Mouse (Mus musculus) adrenal gland, adult 10 weeks (tissue): ENCODE data around the gene Efs. TPM values are rescaled to one million over a fixed set of nuclear protein-coding genes. Genes with fewer than 3 reads are reported as not detected.

Experiments
- polyA plus RNA-seq: library from polyadenylated mRNA; stranded (reverse); fragments of 350-450 nt; fragmentation: Illumina TruSeq; extraction: RNeasy Lipid Tissue Mini Kit (QIAGEN cat#74804); gene quantifications from one replicate; pipeline ENCODE4 v1.2.3, GENCODE M21; 2014; ENCODE audit warnings: low read depth, low replicate concordance

The Efs gene
- not detected for polyA plus RNA-seq

DNA sequence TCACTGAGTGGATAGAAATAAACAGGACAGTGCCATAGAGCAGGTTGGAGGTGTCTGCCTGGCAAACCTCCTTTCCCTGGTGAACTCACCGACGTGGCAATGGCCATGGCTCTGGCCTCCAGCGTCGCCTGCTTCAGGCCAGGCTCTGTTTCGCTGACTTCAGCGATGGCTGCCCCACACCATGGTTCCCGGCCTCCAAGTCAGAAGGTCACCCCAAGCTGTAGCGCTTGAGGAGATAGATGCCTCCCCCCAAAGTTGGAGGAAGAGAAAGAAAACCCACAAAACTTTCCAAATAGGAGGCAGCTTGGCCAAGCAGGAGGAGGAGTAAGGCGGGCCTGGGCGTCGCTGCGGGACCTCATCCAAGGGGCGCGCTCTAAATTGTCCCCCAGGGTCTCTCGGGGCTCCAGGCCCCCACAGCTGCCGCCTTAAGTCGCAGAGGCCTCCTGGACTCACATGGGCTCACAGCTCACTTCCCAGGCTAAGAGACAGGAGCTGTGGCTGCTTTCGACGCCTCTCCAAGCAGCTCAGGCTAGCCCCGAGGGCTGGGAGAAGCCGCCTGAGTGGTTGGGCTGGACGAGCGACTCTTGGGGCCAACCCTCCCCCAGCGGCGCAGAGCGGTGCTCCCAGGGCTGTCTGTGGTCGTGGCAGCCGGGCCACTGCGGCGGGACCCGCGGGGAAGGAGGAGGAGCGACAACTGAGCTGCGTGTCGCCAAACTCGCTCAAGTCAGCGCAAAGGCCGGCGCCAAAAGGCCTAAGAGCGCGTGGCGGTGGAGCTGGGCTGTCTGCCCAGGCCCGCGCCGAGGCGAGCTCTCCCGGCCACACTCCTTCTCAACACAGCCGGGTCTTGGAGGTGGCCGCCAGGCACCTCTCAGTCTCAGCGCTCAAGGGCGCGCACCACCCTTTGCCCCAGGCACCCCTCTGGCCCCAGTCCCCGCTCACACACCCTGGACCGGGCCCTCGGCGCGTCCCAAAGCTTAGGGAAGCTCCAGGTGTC lies at the start of gene Efs:
Gene Efs (minus strand): TSS at position 778 of the 994 bp plus-strand sequence.

DNA sequence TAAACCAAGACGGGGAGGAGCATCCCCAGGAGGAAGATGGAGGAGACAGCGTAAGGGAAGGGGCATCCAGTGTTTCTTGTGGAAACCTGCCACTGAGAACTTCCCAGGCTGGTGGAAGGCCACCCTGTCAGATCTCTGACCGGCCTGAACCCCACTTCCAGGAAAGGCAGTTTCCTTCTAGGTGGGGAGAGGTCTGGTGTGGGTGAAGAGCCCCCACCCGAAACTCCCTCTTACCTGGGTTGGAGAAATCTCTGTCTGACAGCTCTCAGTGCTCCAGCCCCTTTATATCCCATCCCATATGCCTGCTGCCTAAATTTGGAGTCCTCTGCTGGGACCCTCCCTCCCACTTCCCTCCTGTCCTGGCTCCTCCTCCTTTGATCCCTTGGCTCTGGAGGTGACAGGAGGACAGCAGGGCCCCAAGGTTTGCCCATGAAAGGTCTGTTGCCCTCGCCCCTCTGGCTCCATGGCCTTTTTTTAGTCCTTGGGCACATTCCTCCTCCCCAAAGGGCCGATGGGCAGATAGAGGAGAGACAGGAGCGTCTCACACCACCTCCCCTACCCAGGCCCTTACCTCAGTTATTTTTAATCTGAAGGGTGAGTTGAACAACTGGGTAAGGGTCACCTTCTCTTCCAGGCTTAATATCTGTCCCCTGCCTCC lies 40.5 kb upstream of the Efs start, which contains the start of gene Myh6:
Gene Myh6 (minus strand): TSS at position 608 of the 658 bp plus-strand sequence.

DNA sequence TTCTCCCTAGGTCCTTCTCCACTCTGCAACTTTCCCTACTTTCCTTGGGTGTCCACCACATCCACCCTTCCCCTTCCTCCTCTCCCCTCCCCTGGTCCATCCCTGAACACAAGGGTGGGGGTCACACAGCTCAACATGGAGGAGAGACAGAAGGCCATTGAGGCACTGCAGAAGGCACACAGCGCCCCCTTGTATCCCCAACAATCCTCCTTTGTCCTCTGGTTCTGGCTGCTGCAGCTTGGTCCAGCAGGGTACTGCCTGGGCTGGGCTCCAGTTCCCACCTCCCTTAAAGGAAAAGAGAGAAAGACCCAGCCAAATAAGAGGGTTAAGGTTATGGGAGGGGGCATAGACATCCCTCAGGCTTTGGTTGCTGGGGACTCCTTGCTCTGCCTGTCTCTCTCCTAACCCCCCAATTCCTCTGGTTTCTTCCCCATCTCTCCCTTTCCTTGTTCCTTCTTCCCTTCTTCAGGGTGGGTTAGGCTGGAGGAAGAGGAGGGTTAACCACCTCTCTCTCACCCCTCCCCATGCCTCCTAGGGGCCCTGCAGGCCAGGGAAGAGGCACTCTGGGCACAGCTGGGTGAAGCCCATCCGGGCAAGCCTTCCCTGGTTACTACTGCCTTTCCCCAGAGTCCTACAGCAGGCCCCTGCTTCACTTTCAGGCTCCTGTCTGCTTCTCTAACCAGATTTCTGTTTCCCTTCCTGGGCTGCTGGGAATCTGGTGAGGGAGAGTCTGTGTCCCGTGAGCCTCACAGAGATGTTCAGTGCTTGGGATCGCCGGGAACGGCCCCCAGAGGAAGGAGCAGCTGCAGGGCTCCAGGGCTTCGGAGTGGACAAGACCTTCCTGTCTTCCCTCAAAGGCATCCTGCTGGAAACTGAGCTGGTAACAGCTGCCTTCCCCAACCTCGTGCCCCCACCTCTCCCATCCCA lies 10.2 kb upstream of the Efs start, which contains the start of gene Cmtm5:
Gene Cmtm5 (plus strand): TSS at position 358 of the 927 bp plus-strand sequence.

DNA sequence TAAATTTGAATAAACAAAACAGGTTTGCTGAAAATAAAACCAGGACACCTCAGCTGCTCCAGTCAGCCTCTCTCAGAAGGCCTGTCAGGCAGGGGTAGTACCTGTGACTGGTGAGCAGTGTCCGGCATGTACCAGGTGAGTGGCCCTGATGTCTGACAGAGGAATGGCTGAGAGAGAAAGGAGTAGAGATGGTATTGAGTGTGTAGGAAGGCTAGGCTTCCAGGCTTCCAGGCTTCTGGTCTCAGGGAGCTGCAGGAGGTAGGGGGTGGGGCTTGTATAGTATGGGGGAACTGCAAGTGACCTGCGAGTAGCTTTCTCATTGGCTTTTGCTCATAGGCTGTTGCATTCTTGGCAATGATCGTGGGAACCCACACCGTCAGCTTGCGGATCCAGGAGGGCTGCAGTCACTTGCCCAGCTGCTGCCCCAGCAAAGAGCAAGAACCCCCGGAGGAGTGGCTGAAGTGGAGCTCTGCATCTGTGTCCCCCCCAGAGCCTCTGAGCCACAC lies 6.8 kb upstream of the Efs start, which contains the start of gene Il25:
Gene Il25 (plus strand): TSS at position 51 of the 506 bp plus-strand sequence.

DNA sequence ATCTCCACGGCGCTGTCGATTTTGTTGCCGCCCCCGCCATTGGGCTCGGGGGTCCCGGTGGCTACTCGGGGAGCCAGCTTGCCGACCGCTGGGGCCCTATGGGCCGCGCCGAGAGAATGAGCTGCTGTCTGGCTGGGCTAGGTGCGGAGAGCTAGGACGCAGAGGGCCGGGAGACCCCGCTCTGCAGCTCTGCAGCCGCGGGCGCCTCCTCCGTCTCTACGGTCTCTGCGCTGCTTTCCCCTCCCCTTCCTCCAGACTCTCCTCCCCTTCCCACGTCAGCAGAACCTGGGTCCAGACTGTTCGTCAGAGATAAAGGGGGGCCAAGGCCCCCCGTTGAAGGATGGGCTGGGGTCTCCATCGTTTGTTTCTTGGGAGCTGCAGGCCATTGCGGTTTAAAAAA lies 13.0 kb downstream of the Efs start, which contains the start of gene Slc22a17:
Gene Slc22a17 (minus strand): TSS at position 247 of the 400 bp plus-strand sequence.

DNA sequence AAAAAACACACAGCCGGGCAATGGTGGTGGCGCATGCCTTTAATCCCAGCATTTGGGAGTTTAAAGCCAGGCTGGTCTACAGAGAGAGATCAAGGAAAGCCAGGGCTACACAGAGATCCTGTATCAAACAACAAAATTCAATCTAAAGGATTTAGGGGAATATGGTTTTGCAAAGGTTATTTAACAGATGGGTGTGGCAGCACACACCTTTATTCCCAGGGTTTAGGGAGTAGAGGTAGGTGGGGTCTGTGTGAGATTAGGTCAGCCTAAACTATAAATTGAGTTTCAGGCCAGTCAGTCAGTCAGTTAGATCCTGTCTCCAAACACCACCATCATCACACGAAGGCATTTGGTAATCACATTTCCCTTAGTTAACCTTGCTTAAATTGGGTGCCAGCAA lies 33.7 kb downstream of the Efs start, which contains the start of gene Pabpn1:
Gene Pabpn1 (plus strand): TSS at position 301 of the 400 bp plus-strand sequence.

DNA sequence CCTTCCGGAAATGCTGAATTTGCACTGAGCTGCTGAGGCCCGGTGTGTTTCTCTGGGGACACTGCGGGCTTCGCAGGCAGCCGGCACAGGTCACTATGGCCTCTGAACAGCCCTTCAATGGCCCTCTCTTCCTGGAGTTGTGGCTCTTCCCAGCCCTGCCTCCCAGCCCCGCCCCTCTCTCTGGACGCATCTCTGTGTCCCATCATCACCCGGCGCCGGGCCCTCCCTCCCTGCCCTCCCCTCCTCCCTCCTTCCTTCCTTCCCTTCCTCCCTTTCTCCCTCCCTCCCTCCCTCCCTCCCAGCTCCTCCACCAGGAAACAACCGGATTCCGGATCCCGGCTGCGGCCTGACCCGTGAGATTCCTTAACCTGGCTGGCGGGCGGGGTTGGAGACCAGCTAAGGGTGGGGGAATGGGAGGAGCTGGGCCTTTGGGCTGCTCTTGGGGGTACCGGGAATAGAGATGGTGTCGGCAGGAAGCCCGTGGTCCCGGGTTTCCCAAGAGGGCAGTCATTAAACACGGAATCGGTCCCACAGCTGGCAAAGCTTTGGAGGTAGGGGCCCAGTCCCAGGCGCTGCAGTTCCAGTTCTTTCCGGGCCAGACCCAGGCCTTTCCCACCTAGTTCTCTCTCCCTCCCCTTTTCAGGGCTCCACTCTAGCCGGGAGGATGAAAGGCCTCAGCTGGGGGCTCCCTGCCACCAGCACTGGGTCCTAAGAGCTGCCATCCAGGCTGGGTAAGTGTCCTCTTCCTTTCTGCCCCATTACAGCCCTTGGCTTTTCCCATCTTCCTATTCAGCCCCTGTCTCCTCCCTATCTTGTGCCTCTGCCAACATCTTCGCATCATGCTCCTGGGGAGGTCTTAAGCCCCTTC lies 42.5 kb downstream of the Efs start, which contains the start of the genes Bcl2l2 and Gm20521:
Gene Bcl2l2 (plus strand): TSS at position 224 of the 868 bp plus-strand sequence.
Gene Gm20521 (plus strand): TSS at position 288 of the 868 bp plus-strand sequence.

DNA sequence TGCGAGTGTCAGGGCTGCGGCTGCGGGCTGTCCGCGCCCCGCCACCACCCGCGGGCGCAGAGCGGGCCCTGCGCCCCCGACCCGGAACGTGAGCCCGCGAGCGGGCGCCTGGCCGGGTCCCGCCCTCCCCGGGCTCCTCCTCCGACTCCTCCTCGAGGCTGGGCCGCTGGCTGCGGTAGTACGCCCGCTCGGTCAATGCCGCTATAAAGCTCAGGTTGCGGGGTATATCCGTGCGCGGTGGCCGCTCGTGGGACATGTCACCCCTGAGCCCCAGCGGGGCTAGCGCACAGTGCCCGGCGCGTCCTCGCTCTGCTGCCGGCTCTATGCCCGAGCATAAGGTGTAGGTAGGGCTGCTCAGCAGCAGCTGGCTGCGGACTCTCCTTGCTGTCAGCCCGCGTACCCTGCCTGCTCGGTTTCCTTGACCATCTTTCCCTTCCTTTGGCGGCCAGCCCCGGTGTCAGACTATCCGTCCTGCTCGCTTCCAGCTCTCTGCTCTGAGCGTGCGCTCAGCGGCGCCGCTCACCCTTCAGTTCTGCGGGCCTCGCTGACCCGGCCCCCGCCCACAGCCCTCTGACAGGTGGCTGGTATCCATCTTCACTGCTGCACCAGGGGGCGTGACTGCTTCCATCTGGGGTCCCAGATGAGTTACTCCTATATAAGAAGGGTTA lies 48.7 kb downstream of the Efs start, which contains the start of gene Ppp1r3e:
Gene Ppp1r3e (minus strand): TSS at position 503 of the 668 bp plus-strand sequence.

DNA sequence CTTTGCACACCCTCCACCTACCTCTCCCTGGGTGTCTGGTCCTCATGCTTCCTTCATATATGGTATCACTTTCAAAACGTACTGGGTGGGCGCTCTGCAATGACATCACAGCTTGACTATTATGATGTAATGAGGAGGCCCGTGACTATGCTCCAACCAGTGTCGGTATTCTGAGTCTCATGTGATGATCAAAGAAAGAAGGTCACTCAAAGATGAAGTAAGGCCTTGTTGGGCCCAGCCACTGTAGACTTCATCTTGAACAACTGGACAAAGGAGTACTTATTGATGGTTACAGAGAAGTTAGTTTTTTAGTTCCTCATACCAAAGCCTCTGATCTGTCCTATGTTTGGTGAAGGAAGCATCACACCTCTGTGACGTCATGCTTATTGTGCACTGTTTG lies 55.1 kb downstream of the Efs start, which contains the start of gene Homez:
Gene Homez (minus strand): TSS at position 101 of the 400 bp plus-strand sequence.

Other genes starting within 250 kb of the Efs start
- gene 1700123O20Rik, start 239.9 kb downstream of the Efs start, polyA plus RNA-seq: 26.5 TPM
- gene Acin1, start 239.2 kb downstream of the Efs start, polyA plus RNA-seq: 163 TPM
- gene Gm29776, start 227.3 kb downstream of the Efs start, polyA plus RNA-seq: not detected
- gene Cebpe, start 214.0 kb downstream of the Efs start, polyA plus RNA-seq: not detected
- 16.3 TPM for gene Slc7a8, start 144.2 kb downstream of the Efs start, polyA plus RNA-seq
- not detected for gene Rnf212b, start 112.0 kb downstream of the Efs start, polyA plus RNA-seq
- 11.6 TPM for gene Homez, start 55.2 kb downstream of the Efs start, polyA plus RNA-seq
- 9.8 TPM for gene Ppp1r3e, start 48.6 kb downstream of the Efs start, polyA plus RNA-seq
- gene Bcl2l2, start 42.7 kb downstream of the Efs start, polyA plus RNA-seq: 25.8 TPM
- gene Gm20521, start 42.7 kb downstream of the Efs start, polyA plus RNA-seq: not detected
- gene Pabpn1, start 33.6 kb downstream of the Efs start, polyA plus RNA-seq: 49.7 TPM
- gene Slc22a17, start 13.0 kb downstream of the Efs start, polyA plus RNA-seq: 1.6 TPM
- gene Il25, start 6.6 kb upstream of the Efs start, polyA plus RNA-seq: not detected
- gene Cmtm5, start 10.1 kb upstream of the Efs start, polyA plus RNA-seq: not detected
- not detected for gene Myh6, start 40.8 kb upstream of the Efs start, polyA plus RNA-seq
- gene Gm17428, start 50.8 kb upstream of the Efs start, polyA plus RNA-seq: not detected
- not detected for gene Myh7, start 68.5 kb upstream of the Efs start, polyA plus RNA-seq
- gene Ngdn, start 89.3 kb upstream of the Efs start, polyA plus RNA-seq: 3.3 TPM
- 0.99 TPM for gene Zfhx2, start 166.2 kb upstream of the Efs start, polyA plus RNA-seq
- 6.7 TPM for gene Thtpa, start 168.7 kb upstream of the Efs start, polyA plus RNA-seq
- gene Ap1g2, start 180.5 kb upstream of the Efs start, polyA plus RNA-seq: 3.8 TPM
- gene Jph4, start 190.8 kb upstream of the Efs start, polyA plus RNA-seq: 1.2 TPM